Mouse (Mus musculus) adrenal gland, adult (tissue): ENCODE measurements at regions not wholly inside any gene's neighbourhood (a gene's known extent, or its start where the extent isn't known, plus 50 kb on each side); places are given as distances from the start of the nearest gene placed in this dataset.

Experiments
- DNase-seq, 2 experiments: peaks; one replicate each; pipeline ENCODE4 v3.0.0; 2022 to 2023; ENCODE audit warnings: low spot score in 1 of 2; ENCODE audit not compliant: inconsistent age in 2 of 2

DNA sequence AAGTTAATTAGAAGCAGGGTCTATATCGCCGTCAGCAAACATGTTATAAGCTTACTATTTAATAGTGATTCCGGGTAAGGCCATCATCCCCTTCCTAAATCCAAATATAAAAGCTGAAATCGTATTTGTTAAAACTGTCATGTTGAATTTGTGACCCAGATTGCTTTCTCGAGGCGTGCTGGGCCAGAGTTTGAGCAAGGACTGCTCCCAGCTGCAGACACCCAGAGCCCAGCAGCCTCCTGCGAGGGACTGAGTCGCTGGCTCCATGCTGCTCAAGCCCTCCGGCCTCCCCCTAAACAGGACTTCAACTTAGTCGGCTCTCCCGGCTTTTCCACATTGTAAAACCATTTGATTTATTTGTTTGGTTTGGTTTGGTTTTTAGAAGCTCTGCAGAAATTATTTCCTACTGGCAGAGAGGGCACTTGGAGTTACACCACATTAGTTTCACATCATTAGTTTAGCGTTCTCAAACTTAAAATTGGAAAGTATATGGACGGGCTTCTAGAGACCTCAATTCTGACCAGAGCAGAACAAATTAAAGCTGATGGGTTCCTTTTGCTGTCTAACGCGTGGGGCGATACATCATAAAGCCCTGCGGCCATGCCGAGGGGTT lies 126.4 kb upstream of the Pitx1 start:
- no peak for DNase-seq

DNA sequence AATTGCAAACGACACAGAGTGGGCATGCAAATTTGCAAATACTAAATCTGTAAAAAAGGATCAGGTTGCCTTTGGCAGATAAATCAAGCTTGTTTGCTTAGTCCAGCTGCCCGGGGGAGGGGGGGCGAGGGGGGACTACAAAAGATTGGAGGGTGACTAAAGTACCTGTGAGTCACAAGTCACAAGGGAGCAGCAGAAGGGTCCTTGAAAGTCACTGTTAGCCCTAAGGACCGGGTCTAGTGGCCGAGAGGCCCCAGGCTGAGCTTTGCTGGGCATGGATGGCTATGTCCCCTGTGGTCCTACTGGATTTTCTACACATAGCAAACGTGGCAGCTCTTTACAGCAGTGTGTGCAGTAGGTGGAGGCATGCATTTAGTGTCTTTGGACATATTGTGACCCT lies 118.4 kb upstream of the Pitx1 start:
- peak; percentile 41 to 70 for DNase-seq

DNA sequence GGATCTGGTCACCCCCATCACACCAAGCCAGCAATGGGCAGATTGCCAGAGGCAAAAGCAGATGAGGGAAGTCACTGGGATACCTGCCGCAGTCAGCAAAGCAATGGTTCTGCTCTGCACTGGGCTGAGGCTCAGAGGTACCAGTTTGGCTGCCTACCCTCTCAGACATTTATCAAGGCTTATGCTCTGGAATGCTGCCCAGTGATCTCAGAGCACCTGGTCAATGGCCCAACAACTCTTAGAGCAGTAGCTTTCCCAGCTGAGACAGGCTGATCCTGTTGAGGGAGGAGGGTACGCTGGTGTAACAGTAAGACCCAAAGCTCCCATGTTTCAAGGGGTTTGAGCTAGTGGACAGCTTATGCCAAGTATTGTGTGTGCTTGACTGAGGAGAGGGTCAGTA lies 117.4 kb upstream of the Pitx1 start:
- DNase-seq, result no peak

DNA sequence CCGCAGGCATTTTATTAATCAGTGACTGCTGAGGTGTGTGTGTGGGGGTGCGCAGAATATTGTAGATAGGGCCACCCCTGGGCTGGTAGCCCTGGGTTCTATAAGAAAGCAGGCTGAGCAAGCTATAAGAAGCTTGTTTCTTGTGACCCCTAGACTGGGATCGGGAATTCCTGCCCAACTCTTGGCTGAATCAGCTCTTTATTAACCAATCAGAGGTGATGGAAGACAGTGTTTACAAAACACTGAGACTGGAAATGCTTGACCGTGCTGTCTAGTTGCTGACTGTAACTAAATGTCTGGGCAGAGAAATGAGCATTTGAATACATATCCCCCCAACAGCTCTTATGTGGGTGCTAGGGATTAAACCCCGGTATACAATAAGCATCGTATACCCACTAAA lies 114.8 kb upstream of the Pitx1 start:
- DNase-seq, result no peak

DNA sequence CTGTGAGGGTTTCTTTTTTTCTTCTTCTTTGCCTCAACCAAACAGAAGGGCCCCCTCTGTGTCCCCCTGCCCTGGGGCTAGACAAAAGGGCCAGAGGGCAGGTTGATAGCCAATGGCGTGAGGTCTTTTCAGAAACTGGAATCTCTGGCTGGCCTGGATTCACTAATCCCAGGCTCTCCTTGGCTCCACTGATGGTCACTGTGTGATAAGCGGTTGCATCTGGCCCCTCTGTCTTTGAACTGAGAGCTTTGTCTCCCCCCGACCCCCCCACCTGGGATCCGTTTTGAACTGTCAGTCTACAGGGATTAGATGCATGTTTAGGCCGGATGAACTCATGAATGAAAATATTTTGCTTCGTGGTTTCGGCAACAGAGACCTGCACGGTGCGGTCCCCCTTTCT lies 112.6 kb upstream of the Pitx1 start:
- DNase-seq, result no peak

DNA sequence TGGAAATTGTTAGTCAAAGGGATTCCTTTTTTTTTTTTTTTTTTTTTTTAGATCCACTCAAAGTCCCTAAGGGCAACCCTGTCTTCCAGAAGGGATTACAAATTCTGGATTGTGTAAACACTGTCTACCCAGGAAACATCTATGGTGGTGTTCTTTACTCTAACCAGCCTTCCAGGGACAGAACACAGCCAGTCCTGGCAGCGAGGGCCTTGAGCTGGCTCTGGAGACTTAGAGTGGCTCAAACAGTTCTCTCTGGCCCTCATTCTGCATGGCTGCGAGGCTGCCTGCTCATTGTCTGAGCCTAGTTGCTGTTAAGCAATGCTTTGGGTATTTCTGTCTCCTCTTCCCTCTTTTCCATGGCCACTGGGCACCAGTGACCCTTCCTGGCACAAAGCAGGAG lies 112.2 kb upstream of the Pitx1 start:
- no peak for DNase-seq

DNA sequence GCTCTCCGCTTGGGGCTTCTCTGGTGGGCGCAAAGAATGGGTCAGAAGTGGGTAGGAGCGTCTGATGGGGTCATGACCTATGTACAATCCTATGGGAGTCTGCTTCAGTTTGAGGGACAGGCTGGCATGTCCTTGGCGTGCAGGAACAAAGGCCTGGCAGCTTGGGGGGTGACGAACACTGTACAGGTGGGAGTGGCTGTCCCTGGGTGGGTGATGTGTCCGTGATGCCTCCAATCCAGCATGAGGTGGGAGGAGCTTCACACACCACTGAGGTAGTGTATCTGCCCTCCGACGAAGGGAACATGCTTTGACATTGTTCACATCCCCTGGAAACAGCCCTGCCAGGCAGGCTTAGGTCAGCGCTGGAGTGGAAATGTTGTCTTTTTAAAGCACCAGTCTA lies 101.4 kb upstream of the Pitx1 start:
- DNase-seq, result no peak

DNA sequence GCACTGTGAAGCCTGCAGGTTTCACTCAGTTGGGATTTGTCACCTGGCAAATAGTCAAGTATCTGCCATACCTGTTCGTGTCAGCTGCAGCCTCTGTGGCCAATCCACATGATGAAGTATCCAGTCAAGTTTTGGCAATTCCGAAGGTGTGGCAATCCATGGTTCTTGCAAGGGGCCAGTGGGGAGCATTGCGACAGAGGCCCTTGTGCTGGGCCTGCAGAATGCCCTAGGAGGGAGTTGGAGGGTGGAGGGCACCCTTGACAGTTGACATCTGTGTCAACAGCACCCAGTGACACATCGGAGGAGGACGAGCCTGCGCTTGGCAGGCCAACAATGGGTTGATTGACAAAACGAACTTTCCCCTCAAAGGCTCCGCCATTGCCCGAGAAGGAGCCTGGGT lies 101.0 kb upstream of the Pitx1 start:
- DNase-seq, result no peak

DNA sequence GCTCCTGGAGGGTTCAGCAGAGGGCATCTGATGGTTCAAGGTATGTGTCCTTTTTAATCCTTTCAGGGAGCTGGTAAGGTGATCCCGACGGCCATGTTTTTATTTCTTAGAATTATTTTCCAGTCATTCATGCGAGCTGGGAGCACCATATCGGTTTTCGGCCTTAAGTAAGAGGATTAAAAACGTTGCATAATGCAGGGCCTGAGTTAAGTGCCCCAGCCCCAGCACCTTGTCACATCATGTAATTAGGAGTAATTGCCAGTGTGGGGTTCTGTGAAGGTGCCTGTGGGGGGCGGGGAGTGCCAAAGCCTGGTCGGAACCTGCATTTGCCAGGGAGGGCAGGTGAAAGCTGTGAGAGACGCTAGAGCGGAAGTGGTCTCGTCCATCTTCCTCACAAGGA lies 94.6 kb upstream of the Pitx1 start:
- no peak for DNase-seq

DNA sequence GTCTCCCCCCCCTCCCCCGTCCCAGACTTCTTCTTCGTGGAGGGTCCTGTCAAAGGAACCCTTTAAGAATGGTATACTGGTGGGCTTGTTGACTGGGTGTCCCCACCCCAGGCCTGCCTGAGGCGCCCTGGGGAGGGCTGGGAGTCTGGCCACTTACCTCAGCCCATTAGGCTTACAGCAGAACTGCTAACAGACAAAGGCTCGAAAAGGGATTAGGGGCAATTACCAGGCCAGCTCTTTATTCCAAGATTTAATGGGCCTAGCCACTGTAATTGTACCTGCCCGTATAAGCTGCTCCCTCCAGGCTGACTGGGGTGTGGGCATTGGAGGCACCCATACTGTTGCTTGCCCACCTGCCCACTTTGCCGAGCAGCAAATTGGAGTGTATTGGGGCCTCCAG lies 93.8 kb upstream of the Pitx1 start:
- no peak for DNase-seq

DNA sequence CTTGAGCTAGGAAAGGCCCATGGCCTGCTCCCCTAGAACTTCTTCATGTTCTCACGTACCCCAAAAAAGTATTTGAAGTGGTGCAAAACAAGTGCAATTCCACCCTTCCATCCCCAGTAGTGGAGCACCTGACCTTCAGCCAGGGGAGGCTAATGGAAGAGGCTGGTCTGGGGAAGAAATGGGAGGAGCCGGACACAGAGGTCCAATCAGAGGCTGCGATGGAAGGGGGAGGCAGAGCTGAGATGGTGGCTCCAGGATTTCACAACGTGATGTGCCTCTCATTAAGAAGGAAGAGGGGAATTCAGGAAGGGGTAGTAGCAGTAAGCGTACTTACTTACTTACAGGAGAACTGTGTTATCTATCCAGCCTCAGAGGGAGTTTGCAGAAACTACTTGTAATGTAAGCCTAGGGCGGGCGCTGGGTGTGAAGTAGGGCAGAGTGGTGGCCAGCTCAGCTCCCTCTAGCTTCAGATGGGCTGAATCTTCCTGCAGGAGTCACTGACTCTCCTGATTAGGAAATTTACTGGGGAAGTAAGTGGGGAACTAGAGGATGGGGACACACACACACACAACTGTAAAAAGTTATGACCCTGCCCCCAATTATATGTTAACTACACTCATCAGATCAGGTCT lies 87.6 kb upstream of the Pitx1 start:
- peak; percentile 17 to 51 for DNase-seq

DNA sequence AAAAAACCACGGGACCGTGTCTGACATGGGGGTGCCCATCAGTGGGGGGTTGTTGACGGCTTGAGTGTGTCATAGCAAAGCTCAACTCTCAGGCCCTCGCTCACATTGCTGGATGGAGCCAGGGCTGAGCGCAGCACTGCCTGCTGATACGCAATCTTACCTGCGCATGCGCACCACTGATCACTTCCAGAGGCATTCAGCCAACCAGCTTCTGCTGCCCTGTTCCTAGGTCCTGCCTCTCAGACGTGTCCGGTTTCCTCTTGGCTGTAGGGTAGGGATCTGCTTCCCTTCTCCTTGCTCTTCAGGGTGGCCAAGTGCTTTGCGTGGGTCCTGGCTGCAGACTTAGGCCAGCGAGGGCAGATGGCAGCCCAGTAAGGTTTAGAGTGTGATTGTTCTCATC lies 81.3 kb upstream of the Pitx1 start:
- no peak for DNase-seq

DNA sequence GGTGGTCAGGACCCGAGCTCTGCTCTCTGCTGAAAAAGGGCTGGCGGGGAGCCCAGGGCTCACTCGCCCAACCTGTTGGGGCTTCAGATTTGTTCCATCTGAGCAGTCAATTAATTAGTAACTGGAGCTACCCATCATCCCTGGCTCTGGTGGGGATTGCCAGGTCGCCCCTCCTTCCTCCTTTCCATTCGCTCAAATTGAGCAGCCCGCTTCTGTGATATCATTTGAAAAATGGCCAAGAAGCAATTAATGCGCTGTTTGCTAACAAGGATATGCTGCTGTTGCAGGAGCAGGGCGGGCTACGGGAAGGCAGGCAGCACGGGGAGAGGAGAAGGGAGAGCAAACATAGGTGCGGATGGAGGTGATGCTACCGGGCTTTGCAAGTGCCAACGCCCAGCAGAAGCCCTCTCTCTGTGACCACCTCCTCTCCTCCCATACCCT lies 76.3 kb upstream of the Pitx1 start:
- DNase-seq, result no peak

DNA sequence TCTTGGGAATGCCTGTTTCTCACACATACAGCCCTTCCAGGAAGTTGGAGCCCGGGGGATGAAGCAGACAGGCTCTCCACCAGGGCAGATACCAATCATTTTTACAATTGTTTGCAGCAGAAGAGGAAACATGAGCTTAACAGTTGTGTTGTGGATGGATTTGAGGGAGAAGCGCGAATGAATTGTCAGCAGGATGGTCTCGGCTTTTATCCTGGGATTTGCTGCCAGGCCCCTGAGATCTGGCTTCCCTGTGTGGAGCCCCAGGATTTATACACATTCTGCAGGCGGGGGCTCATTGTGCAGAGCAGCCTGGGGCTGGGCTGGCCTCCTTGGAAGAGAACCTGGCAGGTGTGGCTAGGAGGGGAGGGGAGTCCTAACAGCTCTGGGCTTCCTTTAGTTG lies 73.9 kb upstream of the Pitx1 start:
- no peak for DNase-seq

DNA sequence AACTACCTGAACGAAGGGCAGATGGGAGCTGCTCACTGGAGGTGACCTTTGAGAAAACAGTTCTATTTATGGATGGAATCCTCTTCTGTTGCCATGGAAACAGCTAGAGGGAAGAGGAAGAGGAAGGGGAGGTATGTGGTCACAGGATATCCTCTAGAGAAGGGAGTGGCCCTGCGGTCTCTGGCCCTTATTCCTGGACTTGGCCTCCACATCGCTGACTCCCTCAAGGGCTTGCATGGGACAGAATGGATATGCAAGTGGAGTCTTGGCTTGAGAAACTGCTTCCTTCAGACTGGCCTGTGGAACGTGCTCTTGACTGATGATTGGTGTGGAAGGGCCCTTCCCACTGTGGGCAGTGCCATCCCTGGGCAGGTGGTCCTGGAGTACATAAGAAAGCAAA lies 68.9 kb upstream of the Pitx1 start:
- DNase-seq, result no peak

DNA sequence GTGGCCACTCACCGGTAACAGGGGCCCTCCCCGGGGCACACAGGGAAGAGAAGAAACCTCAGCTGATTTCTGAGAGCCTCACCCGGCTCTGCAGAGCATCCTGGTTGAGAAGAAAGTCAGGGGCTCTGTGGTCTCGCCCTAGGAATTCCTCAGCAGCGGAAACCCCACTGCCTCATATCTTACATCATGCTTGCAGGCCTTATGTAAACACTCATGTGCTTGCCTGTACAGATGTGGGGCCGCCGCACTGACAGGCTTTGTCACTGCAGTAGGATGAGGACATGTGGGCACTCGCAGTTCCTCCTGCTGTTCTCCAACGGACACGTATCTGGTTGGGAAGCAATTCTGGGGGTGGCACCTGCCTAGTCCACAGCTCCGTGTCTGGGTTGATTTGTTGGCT lies 66.3 kb upstream of the Pitx1 start:
- no peak for DNase-seq

DNA sequence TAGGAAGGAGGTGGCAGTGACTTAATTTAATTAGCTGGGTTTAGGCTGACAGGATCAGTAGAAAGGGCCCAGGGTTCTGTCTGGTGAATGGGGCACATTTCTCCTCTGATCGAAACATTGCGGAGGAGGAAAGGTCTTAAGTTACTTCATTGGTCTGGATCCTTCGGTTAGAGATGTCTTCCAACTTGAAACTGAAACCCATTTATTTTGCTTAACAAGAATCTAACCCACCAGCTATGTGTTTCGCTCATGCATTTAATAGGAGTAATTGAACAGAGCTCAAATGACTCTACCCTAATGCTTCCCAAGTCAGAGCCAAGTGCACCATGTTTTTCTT lies 64.2 kb upstream of the Pitx1 start:
- DNase-seq, result no peak

DNA sequence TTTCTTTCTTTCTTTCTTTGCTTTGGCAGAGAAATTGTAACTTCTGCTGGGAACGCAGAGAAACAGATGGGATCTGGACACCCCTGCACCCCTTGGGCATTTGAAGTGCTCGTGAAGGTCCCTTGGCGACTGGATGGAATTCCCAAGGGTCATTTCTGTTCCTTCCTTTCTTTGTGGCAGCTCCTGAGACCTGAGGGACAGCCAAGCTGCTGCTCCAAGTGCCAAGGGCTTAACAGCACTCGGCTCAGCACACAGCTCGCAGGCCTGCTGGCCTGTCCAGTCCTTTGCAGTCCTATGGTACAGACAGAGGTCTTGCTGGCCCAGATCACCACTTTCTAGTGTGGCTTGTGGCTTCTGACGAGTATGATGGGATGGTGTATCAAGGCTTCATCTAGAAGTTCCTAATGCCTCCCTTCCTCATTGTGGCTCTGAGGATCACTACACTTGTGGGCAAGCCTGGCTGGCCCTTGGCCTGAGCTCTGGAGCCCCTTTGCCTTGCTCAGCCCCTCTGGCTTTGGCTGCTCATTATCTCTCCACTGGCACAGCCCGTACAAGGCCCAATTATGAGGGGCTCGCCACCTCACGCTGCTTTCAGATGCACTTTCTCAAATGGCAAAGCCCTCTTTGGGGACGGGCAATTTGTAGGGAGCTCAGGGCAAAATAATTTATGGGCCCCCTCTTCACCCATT lies 63.7 kb upstream of the Pitx1 start:
- no peak for DNase-seq

DNA sequence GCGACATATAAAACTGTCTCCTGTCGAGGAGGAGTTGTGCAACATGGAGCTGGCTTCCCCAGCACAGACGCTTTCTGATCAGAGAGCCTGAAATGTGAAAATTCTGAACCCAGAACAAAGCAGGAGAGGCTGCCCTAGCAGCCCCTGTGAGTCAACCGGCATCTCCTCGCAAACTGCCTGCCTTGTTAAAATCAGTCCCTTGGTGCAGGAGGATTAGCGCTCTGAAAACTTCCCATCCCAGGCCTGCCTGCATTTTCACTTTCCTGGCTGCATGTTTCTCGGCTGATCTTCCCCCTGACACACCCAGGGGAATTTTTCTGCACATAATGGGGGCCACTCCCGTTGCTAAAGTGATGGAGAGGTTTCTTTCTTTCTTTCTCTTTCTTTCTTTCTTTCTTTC lies 63.0 kb upstream of the Pitx1 start:
- DNase-seq, result no peak

DNA sequence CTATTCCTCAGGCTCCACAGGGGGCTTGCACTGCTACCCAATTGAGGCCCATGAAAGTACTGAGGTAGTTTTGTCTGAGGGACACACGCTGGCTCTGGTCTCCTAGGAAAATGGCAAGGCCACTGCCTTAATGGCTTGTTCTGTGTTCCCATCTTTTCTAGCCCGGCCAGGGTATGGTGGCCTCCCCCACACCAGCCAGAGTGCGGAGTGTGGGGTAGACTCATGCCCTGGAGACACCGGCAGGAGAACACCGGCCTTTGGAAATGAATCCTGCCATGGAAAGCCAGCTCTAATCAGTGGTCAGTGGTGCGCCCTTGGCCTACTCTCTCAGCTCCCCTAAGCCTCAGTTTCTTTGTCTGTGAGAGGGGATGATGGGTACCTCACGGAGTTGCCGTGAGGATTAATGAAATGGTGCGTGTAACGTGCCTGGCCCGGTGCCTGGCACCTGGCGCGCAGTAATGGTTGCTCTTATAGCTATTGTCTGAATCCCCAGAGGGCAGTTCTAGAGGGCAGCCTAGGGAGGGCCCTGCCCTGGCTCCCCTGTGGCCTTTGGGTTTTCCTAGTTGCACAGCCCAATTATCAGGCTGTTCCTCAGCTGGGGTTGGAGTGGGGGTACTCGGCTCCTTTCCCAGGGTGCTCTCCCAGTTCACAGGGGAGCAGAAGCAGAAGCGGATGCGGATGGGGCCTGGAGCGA lies 62.4 kb upstream of the Pitx1 start:
- peak in 1 of 2 experiments; percentile 21 for DNase-seq

DNA sequence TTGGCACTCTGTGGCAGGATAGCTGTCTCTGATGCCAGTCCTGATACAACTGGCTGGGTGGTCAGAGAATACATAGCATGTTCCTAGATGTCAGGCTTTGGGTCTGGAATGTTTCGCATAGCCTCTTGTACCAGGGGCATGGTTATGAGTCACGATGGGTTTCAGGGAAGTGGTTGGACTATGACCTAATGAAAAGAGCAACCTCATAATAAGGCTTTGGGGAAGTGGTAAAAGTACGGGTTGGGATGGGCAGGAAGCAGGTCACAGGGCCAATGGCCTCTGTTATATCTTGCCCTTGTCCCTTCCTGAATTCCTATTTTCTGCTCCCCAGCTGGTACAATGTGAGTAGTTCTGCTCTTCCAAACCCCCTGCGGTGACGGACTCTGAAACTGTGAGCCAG lies 59.5 kb upstream of the Pitx1 start:
- DNase-seq, result no peak
